Mouse (Mus musculus) A20 (cell line): ENCODE measurements around the gene Qrich2.
"Not testable (repeated sequence)": the region's sequence is repeated elsewhere in the genome, so short reads cannot be mapped to it uniquely, and the experiment has no call there.

Experiments used
- DNase-seq: peaks from one replicate; pipeline ENCODE4 v3.0.0-alpha.2; 2011; ENCODE audit warnings: low read depth, low spot score

Gene Qrich2

GRCm38 (mm10) chr11:116466141-116466540 is at the start of gene Qrich2:
Qrich2 (minus strand) TSS chr11:116466241.
- no peak for DNase-seq

- no peak for DNase-seq
These were observed 49.4 kb upstream of the Qrich2 start for GRCm38 (mm10) chr11:116515330-116516020.

- no peak for DNase-seq
These were observed 47.5 kb upstream of the Qrich2 start for GRCm38 (mm10) chr11:116513531-116514038.

- DNase-seq: no peak
These were observed 46.9 kb upstream of the Qrich2 start for GRCm38 (mm10) chr11:116512987-116513386.

DNA sequence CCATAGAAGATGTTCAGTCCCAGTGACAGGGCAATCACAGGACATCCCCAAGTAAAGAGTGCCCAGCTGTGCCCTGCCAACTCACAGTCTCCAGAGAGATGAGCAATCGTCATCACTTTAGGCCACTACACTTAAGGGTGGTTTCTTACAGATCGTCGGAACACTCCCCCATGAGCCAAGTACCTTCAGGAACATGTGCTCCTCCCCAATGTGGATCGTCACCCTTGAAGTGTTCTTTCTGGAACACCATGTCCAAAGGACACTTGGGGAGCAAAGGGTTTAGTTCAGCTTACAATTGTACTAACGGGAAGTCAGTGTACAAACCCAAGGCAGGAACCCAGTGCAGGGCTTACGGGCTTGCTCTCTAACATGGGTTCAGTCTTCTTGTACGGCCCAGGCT is 46.1 kb upstream of the Qrich2 start:
- no peak for DNase-seq

- peak; percentile 24 for DNase-seq
These were observed 45.3 kb upstream of the Qrich2 start for GRCm38 (mm10) chr11:116511301-116511868.

- DNase-seq: no peak
These were observed 42.6 kb upstream of the Qrich2 start for GRCm38 (mm10) chr11:116508689-116509088.

GRCm38 (mm10) chr11:116506151-116506875 is 40.3 kb upstream of the Qrich2 start:
- DNase-seq: no peak

DNA sequence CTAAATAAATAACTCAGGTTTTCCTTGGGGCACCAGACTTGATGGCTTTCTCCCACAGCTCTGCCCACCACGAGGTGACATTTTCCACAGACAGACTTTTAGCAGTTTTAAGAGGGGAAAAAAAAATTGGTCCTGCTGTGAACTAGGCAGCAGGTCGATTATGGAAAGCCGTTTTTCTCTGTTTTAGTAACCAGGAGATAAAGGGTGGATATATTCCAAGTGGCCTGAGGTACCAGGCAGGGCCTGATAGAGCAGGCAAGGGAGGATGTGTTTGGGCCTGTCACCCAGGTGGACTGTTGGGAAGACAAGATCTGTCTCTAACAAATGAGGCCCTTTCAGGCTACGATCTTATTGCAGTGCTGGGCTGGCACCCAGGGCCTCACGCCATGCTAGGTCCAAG is 39.5 kb upstream of the Qrich2 start:
- DNase-seq: no peak

GRCm38 (mm10) chr11:116504516-116504915 is 38.5 kb upstream of the Qrich2 start:
- no peak for DNase-seq

DNA sequence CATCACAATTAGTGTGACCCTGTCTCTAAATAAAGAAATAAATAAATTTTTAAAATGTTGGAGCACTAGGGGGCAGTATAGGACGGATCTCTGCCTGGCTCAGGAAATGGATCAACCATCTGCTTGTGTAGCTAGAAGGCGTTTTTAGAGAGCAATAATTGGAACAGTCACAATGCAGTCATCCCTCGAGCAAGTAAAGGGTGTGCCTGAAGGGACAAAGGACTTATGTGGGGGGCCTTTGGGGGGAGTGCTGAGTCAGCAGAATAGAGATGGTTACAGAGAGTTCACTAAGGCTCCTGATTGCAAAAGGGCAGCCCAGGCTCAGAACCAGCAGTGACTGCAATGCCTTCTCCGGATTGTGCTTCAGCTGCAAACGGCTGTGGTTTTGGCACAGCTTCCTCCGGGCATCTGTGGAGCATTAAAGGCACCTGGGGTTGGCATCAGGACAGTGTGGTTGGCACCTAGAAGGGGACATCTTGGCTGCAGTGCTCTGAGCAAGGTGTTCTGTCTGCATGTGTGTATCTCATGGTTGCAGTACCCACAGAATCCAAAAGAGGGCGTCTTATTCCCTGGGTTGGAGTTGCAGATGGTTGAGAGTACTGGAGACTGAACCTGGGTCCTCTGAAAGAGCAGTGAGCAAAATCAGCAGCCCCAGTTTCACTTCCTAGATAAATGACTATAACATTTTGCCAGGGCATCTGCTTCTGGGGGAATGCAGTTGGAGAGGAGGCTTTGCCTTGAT is 35.1 kb upstream of the Qrich2 start:
- peak; percentile 63 for DNase-seq

GRCm38 (mm10) chr11:116499018-116499417 is 33.0 kb upstream of the Qrich2 start:
- DNase-seq: no peak

GRCm38 (mm10) chr11:116498596-116498995 is 32.6 kb upstream of the Qrich2 start:
- no peak for DNase-seq

- no peak for DNase-seq
These were observed 31.3 kb upstream of the Qrich2 start for GRCm38 (mm10) chr11:116497313-116497712.

DNA sequence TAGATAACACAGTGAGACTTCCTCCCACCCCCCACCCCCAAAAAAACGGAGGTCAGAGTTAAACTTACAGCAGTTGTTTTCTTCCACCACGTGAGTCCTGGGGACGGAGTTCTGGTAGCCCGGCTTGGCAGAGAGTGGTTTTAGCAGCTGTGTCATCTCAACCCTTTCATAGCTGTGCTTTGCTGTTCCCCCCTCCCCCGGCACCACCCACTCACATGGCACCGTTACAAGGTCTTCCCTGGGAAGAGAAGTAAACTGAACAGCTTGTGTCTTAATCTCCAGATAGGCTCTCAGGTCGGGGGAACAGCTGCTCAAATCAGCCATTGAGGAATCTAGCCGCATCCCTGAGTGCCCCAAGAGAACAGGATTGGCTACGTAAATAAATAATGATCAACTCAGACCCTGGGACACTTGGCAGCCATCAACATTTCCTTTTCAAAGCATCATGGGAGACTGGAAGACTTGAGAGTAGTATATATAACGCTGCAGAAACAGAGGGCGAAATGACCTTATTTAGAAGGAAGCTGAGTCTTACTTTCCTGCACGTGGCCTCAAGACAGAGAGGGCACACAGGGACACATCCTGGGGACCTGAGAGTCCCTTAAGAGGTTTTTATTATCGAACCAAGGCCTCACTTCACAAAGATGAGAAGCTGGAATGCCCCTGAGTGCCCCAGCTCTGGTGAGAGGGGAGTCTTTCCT is 28.6 kb upstream of the Qrich2 start:
- DNase-seq: no peak

- DNase-seq: peak; percentile 83
These were observed 27.8 kb upstream of the Qrich2 start, which contains the start of gene Prpsap1 for GRCm38 (mm10) chr11:116493795-116494252. Prpsap1 (minus strand) TSS chr11:116494202.

DNA sequence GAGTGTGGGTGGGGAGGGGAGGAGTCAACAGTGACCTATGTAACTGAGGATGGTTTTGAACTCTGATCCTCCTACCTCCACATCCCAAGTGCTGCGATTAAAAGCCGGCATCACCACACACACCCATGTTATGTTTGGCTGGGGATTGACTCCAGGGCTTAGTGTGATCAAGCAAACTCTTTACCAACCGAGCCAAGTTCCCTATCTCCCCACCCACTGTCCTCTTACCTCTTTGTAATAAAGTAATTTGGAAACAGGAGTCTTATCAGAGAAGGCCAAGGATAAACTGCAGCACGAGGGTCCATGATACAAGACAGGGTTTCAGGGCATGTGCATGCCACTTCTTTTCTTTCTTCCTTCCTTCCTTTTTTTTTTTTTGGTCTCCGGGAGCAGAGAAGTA is 27.1 kb upstream of the Qrich2 start:
- DNase-seq: no peak

GRCm38 (mm10) chr11:116492507-116492906 is 26.5 kb upstream of the Qrich2 start:
- DNase-seq: not testable (repeated sequence)

GRCm38 (mm10) chr11:116491338-116491737 is 25.3 kb upstream of the Qrich2 start:
- DNase-seq: peak; percentile 13

- DNase-seq: peak; percentile 97
These were observed 24.4 kb upstream of the Qrich2 start for GRCm38 (mm10) chr11:116490232-116491107.
